Mouse (Mus musculus) layer of hippocampus, postnatal 36 days (tissue): ENCODE results near the gene Cog5. TPM values are rescaled to one million over a fixed set of nuclear protein-coding genes. Genes with fewer than 3 reads are reported as not detected.

Experiments used
- DNase-seq, 2 experiments: peaks; one replicate each; pipeline ENCODE4 v3.0.0; 2022
- total RNA-seq, 2 experiments: library from RNA; stranded (reverse); gene quantifications; 2 replicates each; pipeline ENCODE4 v1.2.3; 2021

Cog5 gene
- total RNA-seq, 2 experiments from 2014 or later, result 60.4 to 62.2 TPM

GRCm38 (mm10) chr12:31939026-31939425 lies 284.4 kb downstream of the Cog5 start:
- DNase-seq, result no peak

GRCm38 (mm10) chr12:31943020-31943654 lies 288.5 kb downstream of the Cog5 start:
- DNase-seq, result no peak

GRCm38 (mm10) chr12:31944405-31944804 lies 289.7 kb downstream of the Cog5 start:
- no peak for DNase-seq

- no peak for DNase-seq
Observed at GRCm38 (mm10) chr12:31947476-31947875, 292.8 kb downstream of the Cog5 start.

GRCm38 (mm10) chr12:31948101-31949000 lies 293.7 kb downstream of the Cog5 start:
- DNase-seq, result no peak

- peak; percentile 88 to 89 for DNase-seq
Observed at GRCm38 (mm10) chr12:31949193-31949741, 294.6 kb downstream of the Cog5 start.

- peak; percentile 99 to 100 for DNase-seq
Observed at GRCm38 (mm10) chr12:31949759-31950658, 295.3 kb downstream of the Cog5 start, which contains the start of gene Hbp1. Gene Hbp1 (minus strand): TSS chr12:31950535.

- no peak for DNase-seq
Observed at GRCm38 (mm10) chr12:31950659-31951031, 296.0 kb downstream of the Cog5 start.

- DNase-seq, result no peak
Observed at GRCm38 (mm10) chr12:31955843-31956242, 301.2 kb downstream of the Cog5 start.

- DNase-seq, result peak; percentile 45 to 51
Observed at GRCm38 (mm10) chr12:31964074-31964473, 309.4 kb downstream of the Cog5 start.

GRCm38 (mm10) chr12:31965517-31966212 lies 311.0 kb downstream of the Cog5 start:
- DNase-seq, result peak; percentile 54 to 55

GRCm38 (mm10) chr12:31966405-31966804 lies 311.7 kb downstream of the Cog5 start:
- DNase-seq, result no peak

- DNase-seq, result no peak
Observed at GRCm38 (mm10) chr12:31967536-31967935, 312.9 kb downstream of the Cog5 start.

GRCm38 (mm10) chr12:31969111-31969510 lies 314.4 kb downstream of the Cog5 start:
- DNase-seq, result no peak

GRCm38 (mm10) chr12:31971547-31971946 lies 316.9 kb downstream of the Cog5 start:
- DNase-seq, result no peak

GRCm38 (mm10) chr12:31973473-31974172 lies 319.0 kb downstream of the Cog5 start:
- peak; percentile 43 to 62 for DNase-seq

- DNase-seq, result no peak
Observed at GRCm38 (mm10) chr12:31976544-31976943, 321.9 kb downstream of the Cog5 start.

- no peak for DNase-seq
Observed at GRCm38 (mm10) chr12:31977613-31978195, 323.0 kb downstream of the Cog5 start.

- peak in 1 of 2 experiments; percentile 27 for DNase-seq
Observed at GRCm38 (mm10) chr12:31983238-31983637, 328.6 kb downstream of the Cog5 start.

GRCm38 (mm10) chr12:31983769-31984168 lies 329.1 kb downstream of the Cog5 start:
- no peak for DNase-seq

- DNase-seq, result no peak
Observed at GRCm38 (mm10) chr12:31984206-31984605, 329.5 kb downstream of the Cog5 start.
